Mouse (Mus musculus) cerebellum, adult 2 months (tissue): ENCODE data around the gene Lrmda.

Experiments used
- CTCF ChIP-seq: fragments of 200-500 bp; IDR thresholded peaks from 2 replicates; pipeline ENCODE4 v1.5.1; 2011; ENCODE audit warnings: low read depth, mild to moderate bottlenecking, control low read depth, low read length, moderate library complexity, borderline replicate concordance; ENCODE audit not compliant: insufficient read depth
- POLR2A ChIP-seq: fragments of 200-500 bp; IDR thresholded peaks from 2 replicates; pipeline ENCODE4 v1.6.1; 2011; ENCODE audit warnings: low read length, control low read depth, borderline replicate concordance; ENCODE audit not compliant: insufficient read depth

DNA sequence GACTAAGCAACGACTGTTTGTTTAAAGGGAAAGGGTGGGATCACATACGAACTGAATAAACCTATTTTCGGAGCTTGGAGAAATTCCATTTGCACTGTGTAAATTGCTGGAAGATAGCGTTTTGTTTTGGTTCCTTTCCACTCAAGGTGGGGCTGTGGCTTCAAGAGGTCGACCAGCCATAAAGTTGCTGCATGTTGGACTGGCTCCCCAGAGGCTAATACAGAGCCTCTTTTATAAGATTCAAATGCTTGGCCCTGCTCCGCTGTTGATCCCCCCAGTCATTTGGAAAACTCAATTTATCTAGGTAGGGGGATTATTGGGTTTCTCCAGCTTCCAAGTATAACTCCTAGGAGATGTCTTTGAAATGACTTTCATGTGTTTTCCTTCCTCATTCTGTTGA lies 137.5 kb downstream of the Lrmda start:
- no peak for TF ChIP-seq CTCF
- no peak for TF ChIP-seq POLR2A
